Mouse (Mus musculus): ENCODE results near the gene Ptpn13. TPM values are rescaled to one million over a fixed set of nuclear protein-coding genes. Genes with fewer than 3 reads are reported as not detected.

Gene Ptpn13
- polyA plus RNA-seq, 1 experiment = 11.4 TPM

DNA sequence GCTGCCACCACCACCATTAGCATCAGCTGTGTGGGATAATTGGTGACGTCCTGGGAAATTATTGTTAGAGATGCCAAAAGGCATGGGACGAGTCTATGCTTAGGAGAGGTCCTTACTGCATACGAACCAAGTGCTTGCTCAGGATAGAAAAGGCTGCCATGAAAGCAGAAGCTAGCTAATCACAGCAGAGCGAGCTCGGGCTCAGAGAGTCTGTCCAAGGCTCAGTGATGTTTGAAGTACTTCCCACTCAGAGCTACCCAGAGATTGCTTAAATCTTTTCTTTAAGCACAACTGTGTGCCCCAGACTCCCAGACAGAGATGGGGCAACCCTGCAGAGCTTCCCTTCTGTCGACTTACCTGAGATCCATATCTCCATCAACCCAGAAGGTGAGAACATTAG lies 203.5 kb downstream of the Ptpn13 start:
- no peak for DNase-seq (ENCODE audit: extremely low spot score in 1 of 2, low spot score in 1 of 2)

DNA sequence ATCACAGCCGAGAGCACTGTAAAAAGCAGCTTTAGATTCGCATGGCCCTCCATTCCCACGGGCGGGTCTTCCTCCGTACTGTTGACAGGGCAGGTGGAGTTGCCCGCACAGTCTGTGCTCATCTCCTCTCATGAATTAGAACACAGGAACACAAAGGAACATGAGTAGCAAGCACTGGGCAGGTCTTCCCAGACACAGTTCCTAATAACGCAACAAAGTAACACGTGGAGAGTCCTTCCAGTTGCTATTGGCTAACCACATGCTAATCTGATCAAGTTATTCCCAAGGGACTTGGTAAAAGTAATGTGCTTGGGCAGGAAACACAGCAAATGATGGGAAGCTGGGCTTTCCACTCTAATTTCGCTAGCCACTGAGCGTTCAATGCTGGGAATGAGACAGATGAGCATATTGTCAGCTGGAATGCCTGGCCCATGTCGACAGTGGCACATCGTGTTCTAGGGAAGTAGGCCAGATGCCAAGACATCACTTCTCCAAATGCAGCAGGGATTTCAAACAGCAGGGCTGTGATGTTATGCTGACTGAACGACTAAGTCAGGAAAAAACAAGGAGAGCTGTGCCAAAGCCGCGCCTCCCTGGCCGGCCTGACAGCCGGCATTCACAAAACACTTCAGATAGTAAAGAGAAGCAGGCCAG lies 204.2 kb downstream of the Ptpn13 start, which contains the start of gene Slc10a6:
Slc10a6 (minus strand) TSS at position 293 of the 654 bp plus-strand sequence.
- peak; percentile 46 to 66 for DNase-seq (ENCODE audit: extremely low spot score in 1 of 2, low spot score in 1 of 2)

DNA sequence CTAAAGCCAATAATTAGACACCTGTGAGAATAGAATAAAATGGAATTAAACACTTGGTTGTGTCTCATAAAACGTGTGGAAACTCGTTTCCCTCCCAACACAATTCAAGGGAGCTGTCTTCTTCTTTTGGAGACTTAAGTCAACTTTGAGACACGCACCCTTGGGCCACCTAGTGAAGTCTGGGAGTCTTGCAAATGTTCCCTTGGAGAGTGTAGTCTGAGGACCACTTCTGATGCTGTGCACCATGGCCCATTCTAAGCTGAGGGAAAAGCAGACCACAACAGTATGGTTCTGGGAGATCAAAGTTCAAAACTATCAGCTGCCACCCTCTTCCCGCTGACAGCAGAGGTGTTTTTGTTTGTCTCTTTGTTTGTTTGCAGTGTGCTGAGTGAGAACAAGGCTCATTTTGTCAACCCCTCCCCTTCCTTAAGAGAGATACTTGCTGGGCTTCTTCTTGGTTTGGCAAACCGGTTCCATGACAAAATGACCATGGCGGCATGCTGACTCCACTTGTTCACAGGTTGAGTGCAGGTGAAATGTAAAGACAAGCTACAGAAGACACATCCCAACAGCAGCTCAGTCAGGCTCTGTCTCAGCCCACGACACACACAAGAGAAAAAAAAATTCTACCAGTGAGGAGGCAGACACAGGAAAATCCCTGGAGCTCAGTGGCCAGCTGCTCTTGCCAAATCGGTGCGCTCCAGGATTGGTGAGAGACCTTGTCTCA lies 205.0 kb downstream of the Ptpn13 start:
- DNase-seq (ENCODE audit: extremely low spot score in 1 of 2, low spot score in 1 of 2) = no peak

DNA sequence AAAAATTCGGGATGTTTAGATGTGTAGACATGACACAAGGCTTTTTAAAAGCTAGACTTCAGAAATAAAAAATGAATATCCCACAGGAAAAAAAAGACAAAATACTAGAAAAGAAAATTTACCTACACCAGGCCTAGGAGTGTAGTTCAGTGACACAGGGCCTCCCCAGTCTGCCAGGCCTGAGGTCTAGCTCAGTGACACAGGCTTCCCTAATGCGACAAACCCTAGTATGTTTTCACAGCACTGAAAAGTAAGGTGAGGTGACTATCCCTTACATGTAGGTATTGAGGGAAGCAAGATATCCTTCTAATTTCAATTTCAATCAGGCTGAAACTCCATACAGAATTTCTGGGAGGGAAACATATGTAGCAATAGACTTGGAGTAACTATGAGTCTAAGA lies 212.2 kb downstream of the Ptpn13 start:
- DNase-seq (ENCODE audit: extremely low spot score in 1 of 2, low spot score in 1 of 2) = no peak

DNA sequence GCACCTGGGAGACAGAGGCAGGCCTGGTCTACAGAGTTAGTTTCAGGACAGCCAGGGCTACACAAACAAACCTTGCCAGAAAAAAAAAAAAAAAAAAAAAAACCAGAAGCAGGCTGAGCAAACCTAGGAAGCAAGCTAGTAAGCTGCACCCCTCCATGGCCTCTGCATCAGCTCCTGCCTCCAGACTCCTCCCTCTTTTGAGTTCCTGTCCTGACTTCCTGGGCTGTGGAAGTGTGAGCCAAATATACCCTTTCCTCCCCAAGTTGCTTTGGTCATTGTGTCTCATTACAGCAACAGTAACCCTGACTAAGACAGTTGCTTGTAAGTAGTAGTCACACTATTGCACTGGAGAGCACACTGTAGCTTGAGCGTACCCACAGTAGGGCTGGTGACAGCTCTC lies 219.2 kb downstream of the Ptpn13 start:
- DNase-seq (ENCODE audit: extremely low spot score in 1 of 2, low spot score in 1 of 2) = no peak

DNA sequence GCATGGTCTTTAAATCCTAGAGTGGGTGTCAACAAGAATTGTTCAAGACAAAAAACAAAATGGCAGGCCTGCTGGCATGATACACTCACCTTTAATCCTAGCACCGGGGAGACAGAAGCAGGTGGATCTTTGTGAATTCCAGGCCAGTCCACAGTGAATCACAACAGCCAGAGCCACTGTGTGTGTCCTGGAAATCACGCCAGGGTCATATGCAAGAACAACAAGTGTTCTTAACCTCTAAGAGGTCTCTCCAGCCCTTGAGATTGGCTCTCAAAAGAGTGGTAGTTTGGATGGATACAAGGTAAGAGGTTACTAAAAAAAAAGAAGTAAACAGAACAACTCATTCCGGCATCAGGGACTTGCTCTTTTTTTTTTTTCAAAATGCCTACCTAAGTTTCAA lies 222.3 kb downstream of the Ptpn13 start:
- DNase-seq (ENCODE audit: extremely low spot score in 1 of 2, low spot score in 1 of 2) = no peak

Other genes with a start within 250 kb of the Ptpn13 start
- gene Mapk10, start 213.9 kb upstream of the Ptpn13 start, polyA plus RNA-seq (2012; rRNA removed) = 120 and 124 TPM in 2 replicates
- gene Slc10a6, start 204.2 kb downstream of the Ptpn13 start, polyA plus RNA-seq (2012; rRNA removed) = 0.08 TPM in 1 of 2 replicates, not detected in the other
- not detected in 2 replicates for gene 1700016H13Rik, start 230.8 kb downstream of the Ptpn13 start, polyA plus RNA-seq (2012; rRNA removed)